Mouse (Mus musculus): Measurements from ENCODE around the gene Npepps.
"Not testable (repeated sequence)": the region's sequence is repeated elsewhere in the genome, so short reads cannot be mapped to it uniquely, and the experiment has no call there.

The Npepps gene

GRCm38 (mm10) chr11:97280216-97280861, at the start of gene Npepps:
Gene Npepps (minus strand): TSS chr11:97280638.
- DNase-seq: peak; percentile 78 to 86

- DNase-seq: peak; percentile 44 to 81
These were observed 47.7 kb upstream of the Npepps start for GRCm38 (mm10) chr11:97328148-97328547.

- no peak for DNase-seq
These were observed 44.8 kb upstream of the Npepps start for GRCm38 (mm10) chr11:97325224-97325623.

DNA sequence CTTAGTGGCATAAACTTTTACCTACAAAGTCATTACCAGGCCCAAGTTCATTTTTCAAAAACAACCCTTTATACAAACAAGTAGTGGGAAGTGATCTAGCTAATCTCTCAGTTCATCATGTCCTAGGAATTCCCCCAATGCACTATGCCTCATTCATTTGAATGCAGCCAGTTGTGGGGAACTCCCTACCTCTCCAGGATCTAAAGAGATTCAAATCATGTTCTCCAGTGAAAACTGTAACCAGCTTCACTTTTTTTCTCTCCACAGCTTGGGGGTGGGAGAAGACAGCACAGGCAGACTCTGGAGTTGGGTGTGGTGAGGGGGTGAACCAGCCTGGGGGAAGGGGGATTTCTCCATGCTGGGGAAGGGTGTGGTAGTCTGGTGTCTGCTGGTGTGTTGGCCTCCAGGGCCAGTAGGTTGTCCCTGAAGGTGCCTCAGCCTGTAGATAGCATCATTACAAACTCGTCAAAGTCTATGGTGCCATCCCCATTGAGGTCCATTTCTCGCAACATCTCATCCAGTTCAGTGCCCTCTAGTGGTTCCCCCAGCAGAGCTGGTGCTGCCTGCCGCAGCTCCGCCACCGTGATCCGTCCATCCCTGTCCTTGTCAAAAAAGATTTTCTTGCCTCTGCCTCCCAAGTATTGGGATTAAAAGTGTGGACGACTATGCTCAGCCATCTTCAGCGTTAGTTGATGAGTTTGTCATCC, 41.6 kb upstream of the Npepps start:
- not testable (repeated sequence) for DNase-seq

- no peak for DNase-seq
These were observed 40.8 kb upstream of the Npepps start for GRCm38 (mm10) chr11:97321197-97321596.

- peak; percentile 99 for DNase-seq
These were observed 35.4 kb upstream of the Npepps start, which contains the start of gene Mrpl45 for GRCm38 (mm10) chr11:97315504-97316503. Gene Mrpl45 (plus strand): TSS chr11:97315716.

- no peak for DNase-seq
These were observed 34.5 kb upstream of the Npepps start for GRCm38 (mm10) chr11:97314751-97315503.

GRCm38 (mm10) chr11:97314110-97314509, 33.7 kb upstream of the Npepps start:
- no peak for DNase-seq

DNA sequence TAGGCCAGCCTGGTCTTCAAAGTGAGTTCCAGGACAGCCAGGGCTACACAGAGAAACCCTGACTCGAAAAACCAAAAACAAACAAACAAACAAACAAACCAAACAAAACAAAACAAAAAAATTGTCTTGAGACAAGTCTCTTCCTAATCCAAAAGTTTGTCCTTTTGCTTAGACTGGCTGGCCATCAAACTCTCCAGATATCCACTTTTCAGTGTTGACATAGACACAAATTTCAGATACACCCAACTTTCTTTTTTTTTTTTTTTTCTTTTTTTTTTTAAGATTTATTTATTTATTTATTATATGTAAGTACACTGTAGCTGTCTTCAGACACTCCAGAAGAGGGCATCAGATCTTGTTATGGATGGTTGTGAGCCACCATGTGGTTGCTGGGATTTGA, 32.4 kb upstream of the Npepps start:
- not testable (repeated sequence) for DNase-seq

- DNase-seq: peak in 1 of 2 experiments; percentile 33
These were observed 30.6 kb upstream of the Npepps start for GRCm38 (mm10) chr11:97310895-97311631.

- peak; percentile 83 to 85 for DNase-seq
These were observed 29.6 kb upstream of the Npepps start for GRCm38 (mm10) chr11:97309911-97310571.

DNA sequence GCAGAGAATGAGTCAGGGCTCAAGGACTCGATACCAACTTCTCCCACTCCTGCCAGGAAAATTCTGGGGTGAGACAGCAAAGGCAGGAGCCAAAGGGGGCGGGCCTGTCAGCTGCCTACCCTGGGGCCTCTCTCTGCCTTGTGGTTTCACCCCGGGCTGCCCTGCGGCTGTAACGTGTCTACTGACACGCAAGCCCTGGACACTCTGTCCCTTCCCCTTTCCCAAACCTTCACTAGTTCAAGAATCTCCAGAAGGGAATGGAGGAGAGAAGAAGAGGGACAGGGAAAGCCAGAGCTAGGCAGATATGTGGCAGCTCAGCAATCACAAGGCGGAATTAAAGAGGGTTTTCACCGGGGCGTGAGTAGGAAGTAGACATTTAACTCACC, 29.0 kb upstream of the Npepps start:
- DNase-seq: peak; percentile 69 to 74

DNA sequence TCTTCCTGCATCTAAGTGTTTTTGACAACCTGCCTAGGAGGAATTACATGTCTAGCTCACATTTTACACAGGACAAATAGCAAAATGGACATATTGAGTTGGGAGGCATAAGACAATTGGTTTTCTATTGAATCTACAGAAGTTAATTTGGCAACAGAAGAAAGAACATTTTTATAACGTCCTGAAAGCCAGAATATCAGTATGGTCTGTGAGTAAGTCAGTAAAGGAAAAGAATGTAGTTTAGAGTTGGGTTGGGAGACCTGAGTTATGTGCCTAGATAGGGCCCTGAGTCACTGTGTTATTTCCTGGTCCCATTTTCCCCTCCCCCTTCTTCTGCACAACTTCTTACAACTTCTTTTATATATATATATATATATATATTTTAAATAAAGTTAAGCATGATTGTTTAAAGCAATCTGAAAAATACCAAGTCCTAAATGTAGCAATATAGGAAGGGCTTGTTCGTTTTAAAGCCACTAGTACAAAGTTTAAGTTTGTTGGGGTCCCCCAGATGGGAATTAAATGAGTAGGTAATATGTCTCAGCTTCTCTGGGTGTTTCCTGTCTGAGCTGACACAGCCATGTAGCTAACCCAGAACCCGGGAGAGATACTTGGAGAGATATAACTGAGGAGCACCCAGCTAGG, 28.5 kb upstream of the Npepps start:
- no peak for DNase-seq

- no peak for DNase-seq
These were observed 27.0 kb upstream of the Npepps start for GRCm38 (mm10) chr11:97307294-97308069.

GRCm38 (mm10) chr11:97304631-97305030, 24.2 kb upstream of the Npepps start:
- no peak for DNase-seq

GRCm38 (mm10) chr11:97302231-97302781, 21.9 kb upstream of the Npepps start:
- DNase-seq: peak; percentile 71 to 91

DNA sequence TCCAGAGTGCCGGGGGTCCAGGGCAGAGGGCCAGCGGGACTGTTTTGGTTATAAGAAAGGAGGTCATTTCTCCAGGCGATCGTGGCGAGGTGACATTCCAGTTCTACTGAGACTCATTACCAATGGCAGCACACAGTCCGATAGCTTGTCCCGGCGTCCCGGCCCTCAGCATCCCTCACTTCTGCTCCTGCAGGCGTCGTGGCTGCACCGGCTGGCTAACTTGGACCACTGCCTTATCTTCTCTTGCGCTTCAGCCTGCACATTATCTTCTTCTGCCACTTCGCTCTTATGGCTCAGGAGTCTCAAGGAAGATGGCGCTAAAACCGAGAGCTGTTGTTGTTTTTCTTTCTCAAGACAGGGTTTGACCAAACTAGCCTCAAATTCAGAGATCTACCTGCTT, 21.0 kb upstream of the Npepps start:
- DNase-seq: no peak

GRCm38 (mm10) chr11:97299939-97300338, 19.5 kb upstream of the Npepps start:
- DNase-seq: no peak

- no peak for DNase-seq
These were observed 16.1 kb upstream of the Npepps start for GRCm38 (mm10) chr11:97296542-97296941.
